8 mouse cellular contexts compared by ENCODE assay signal in the genomic region with DNA sequence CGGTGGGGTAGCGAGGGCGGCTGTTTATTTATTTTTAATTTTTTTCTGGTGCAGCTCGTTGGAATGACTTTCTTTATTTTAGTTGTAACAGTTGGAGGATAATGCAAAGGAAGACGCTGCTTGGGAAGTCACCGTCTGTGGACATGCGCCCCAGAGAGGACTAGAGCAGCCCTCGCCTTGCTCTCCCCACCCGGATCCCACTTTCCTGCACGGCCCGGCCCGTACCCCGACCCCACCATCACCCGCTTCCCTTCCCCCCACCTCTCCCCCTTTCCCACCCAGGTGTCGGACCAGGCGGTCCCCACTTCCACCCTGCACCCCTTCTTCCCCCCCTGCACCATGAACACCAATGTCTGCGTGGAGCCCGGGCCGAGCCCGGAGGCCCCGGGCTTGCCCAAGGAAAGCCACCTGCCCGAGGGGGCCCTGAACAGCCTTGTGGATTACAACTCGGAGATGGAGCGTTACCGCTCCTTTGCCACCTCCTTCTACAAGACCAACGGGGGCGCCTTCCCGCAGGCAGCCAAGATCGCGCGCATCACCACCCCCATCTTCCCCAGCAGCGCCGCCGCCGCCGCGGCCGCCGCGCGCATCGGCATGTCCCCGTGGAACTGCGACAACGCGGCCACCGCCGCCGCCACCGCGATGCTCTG. TPM values are rescaled to one million over a fixed set of nuclear protein-coding genes. Genes with fewer than 3 reads are reported as not detected.
DNase-seq lines count a peak whose midpoint lies in the region; ATAC-seq lines count a peak whose summit lies in the region.

No protein-coding gene starts in this region.

- ATAC-seq in embryonic facial prominence, embryonic 14.5 days (ENCODE audit: low read depth) = peak; percentile 38
- ATAC-seq in heart, embryonic 12.5 days (ENCODE audit: insufficient number of reproducible peaks, low FRiP score) = peak; percentile 39; the same call in 1 of the 2 replicates
- peak; percentile 25 for ATAC-seq in liver, embryonic 11.5 days (replicated peaks; ENCODE audit: low FRiP score)
- peak; percentile 19 for ATAC-seq in neural tube, embryonic 13.5 days (ENCODE audit: low read depth)

- peak overlapping the region; percentile 71 for H3K4me3 ChIP-seq in embryonic facial prominence, embryonic 14.5 days (ENCODE audit: low read depth, low read length)
- peak overlapping the region; percentile 84 for H3K4me3 ChIP-seq in heart, embryonic 12.5 days
- H3K4me3 ChIP-seq in liver, embryonic 11.5 days (ENCODE audit: low read depth, low read length) = peak overlapping the region; percentile 69
- peak overlapping the region; percentile 69 for H3K4me3 ChIP-seq in neural tube, embryonic 13.5 days

- no peaks in the 10 kb centered on the region for H3K9me3 ChIP-seq in embryonic facial prominence, embryonic 14.5 days (ENCODE audit: control insufficient read depth, low read length)
- no peaks in the 10 kb centered on the region for H3K9me3 ChIP-seq in heart, embryonic 12.5 days (replicated peaks)
- H3K9me3 ChIP-seq in liver, embryonic 11.5 days (ENCODE audit: control insufficient read depth, low read length) = no peaks in the 10 kb centered on the region
- no peaks in the 10 kb centered on the region for H3K9me3 ChIP-seq in neural tube, embryonic 13.5 days

- no peaks in the 10 kb centered on the region for H3K27me3 ChIP-seq in embryonic facial prominence, embryonic 14.5 days (replicated peaks; ENCODE audit: control insufficient read depth, insufficient read depth, low read length)
- H3K27me3 ChIP-seq in heart, embryonic 12.5 days (replicated peaks) = no peaks in the 10 kb centered on the region
- H3K27me3 ChIP-seq in liver, embryonic 11.5 days (replicated peaks; ENCODE audit: control insufficient read depth, insufficient read depth, low read length) = peaks cover 32% of the 10 kb centered on the region
- no peaks in the 10 kb centered on the region for H3K27me3 ChIP-seq in neural tube, embryonic 13.5 days

- H3K36me3 ChIP-seq in embryonic facial prominence, embryonic 14.5 days (ENCODE audit: control insufficient read depth, insufficient read depth, low read length) = no peaks in the 10 kb centered on the region
- H3K36me3 ChIP-seq in heart, embryonic 12.5 days = no peaks in the 10 kb centered on the region
- no peaks in the 10 kb centered on the region for H3K36me3 ChIP-seq in liver, embryonic 11.5 days (ENCODE audit: control insufficient read depth, insufficient read depth, low read length)
- H3K36me3 ChIP-seq in neural tube, embryonic 13.5 days = no peaks in the 10 kb centered on the region

- under 1% methylated on average over 29 of the region's 51 CpGs for WGBS in embryonic facial prominence, embryonic 14.5 days
- under 1% methylated on average over 29 of the region's 51 CpGs for WGBS in heart, embryonic 12.5 days
- WGBS in liver, embryonic 11.5 days = 0% methylated on average over 36 of the region's 51 CpGs
- under 1% methylated on average over 50 of the region's 51 CpGs for WGBS in neural tube, embryonic 13.5 days

- peaks cover 13% of the 10 kb centered on the region for H3K4me1 ChIP-seq in embryonic facial prominence, embryonic 14.5 days (ENCODE audit: control insufficient read depth, insufficient read depth, low read length)
- H3K4me1 ChIP-seq in heart, embryonic 12.5 days (replicated peaks) = peaks cover 21% of the 10 kb centered on the region
- no peaks in the 10 kb centered on the region for H3K4me1 ChIP-seq in liver, embryonic 11.5 days (replicated peaks; ENCODE audit: control insufficient read depth, insufficient read depth, low read length)
- peaks cover 52% of the 10 kb centered on the region for H3K4me1 ChIP-seq in neural tube, embryonic 13.5 days (replicated peaks)

- H3K9ac ChIP-seq in embryonic facial prominence, embryonic 14.5 days (ENCODE audit: low read depth, low read length) = peak overlapping the region; percentile 85
- peak overlapping the region; percentile 84 for H3K9ac ChIP-seq in heart, embryonic 12.5 days
- peak overlapping the region; percentile 57 for H3K9ac ChIP-seq in liver, embryonic 11.5 days (ENCODE audit: low read depth, low read length)
- H3K9ac ChIP-seq in neural tube, embryonic 13.5 days = peak overlapping the region; percentile 96

- peak; percentile 33 for DNase-seq in 3T3-L1 (ENCODE audit: low read depth, low spot score)
- DNase-seq in adrenal gland, postnatal 14 days = peak; percentile 70
- peak; percentile 66 for DNase-seq in embryonic facial prominence, embryonic 14.5 days (ENCODE audit: low spot score)
- peak; percentile 62 for DNase-seq in kidney, postnatal 10 days
- peak; percentile 53 for DNase-seq in liver, embryonic 11.5 days (ENCODE audit: low spot score)
- peak; percentile 4 for DNase-seq in thymus, postnatal 25 days

- H3K4me2 ChIP-seq in embryonic facial prominence, embryonic 14.5 days (ENCODE audit: low read depth, low read length) = peak overlapping the region; percentile 77
- peak overlapping the region; percentile 94 for H3K4me2 ChIP-seq in heart, embryonic 12.5 days
- H3K4me2 ChIP-seq in liver, embryonic 11.5 days = peak overlapping the region; percentile 87
- peak overlapping the region; percentile 88 for H3K4me2 ChIP-seq in neural tube, embryonic 13.5 days

- H3K27ac ChIP-seq in embryonic facial prominence, embryonic 14.5 days (replicated peaks; ENCODE audit: low read depth, low read length) = peak overlapping the region; percentile 92
- peak overlapping the region; percentile 96 for H3K27ac ChIP-seq in heart, embryonic 12.5 days (ENCODE audit: poor library complexity, severe bottlenecking)
- H3K27ac ChIP-seq in liver, embryonic 11.5 days (ENCODE audit: low read depth, low read length) = peak overlapping the region; percentile 85
- peak overlapping the region; percentile 100 for H3K27ac ChIP-seq in neural tube, embryonic 13.5 days (replicated peaks)

RNA-seq across cellular contexts. Expression of gene Cxxc4, which starts 3.2 kb away (rescaled TPM):
- total RNA-seq in adrenal gland, postnatal 14 days (2021) = 5.8 and 8.0 TPM in 2 replicates
- 5.4 and 6.1 TPM in 2 replicates for polyA plus RNA-seq in embryonic facial prominence, embryonic 14.5 days (2014; fragmentation: Nextera tagmentation; extraction: Ambion mirVana)
- polyA plus RNA-seq in heart, embryonic 12.5 days (2016; fragmentation: Nextera tagmentation; extraction: Ambion mirVana) = 4.3 and 4.6 TPM in 2 replicates
- 2.5 and 3.8 TPM in 2 replicates for polyA plus RNA-seq in liver, embryonic 11.5 days (2014; fragmentation: Nextera tagmentation; extraction: Ambion mirVana)
- polyA plus RNA-seq in neural tube, embryonic 13.5 days (2015; fragmentation: Nextera tagmentation; extraction: Ambion mirVana) = 29.3 and 29.5 TPM in 2 replicates

Comparison
In these comparisons a context has a peak if more than half of its experiments do, and no peak if none do; other contexts are left out.
1. Peak in every context shown above with its lines: DNase-seq, ATAC-seq, H3K4me3 ChIP-seq and H3K27ac ChIP-seq.
2. DNase-seq: peak in every context shown above with its lines; median percentile 70 in adrenal gland, postnatal 14 days; 66 in embryonic facial prominence, embryonic 14.5 days; 62 in kidney, postnatal 10 days; 53 in liver, embryonic 11.5 days; 33 in 3T3-L1; 4 in thymus, postnatal 25 days.